Mouse (Mus musculus) embryo, embryonic 10.5 days (tissue): Measurements from ENCODE around the gene Mypn.
A peak's percentile ranks its signal among the peaks of the same experiment; 100 is the strongest.

Experiments used
- DNase-seq: peaks from one replicate; pipeline ENCODE4 v3.0.0-alpha.2; 2015; ENCODE audit warnings: low spot score

The Mypn gene

GRCm38 (mm10) chr10:63203728-63204127 lies at the start of gene Mypn:
Mypn (minus strand) TSS chr10:63203952.
- no peak for DNase-seq

- no peak for DNase-seq
Observed at GRCm38 (mm10) chr10:63248421-63248820, 44.7 kb upstream of the Mypn start.

GRCm38 (mm10) chr10:63247457-63247856 lies 43.7 kb upstream of the Mypn start:
- no peak for DNase-seq

GRCm38 (mm10) chr10:63245846-63246245 lies 42.1 kb upstream of the Mypn start:
- DNase-seq, result no peak

- DNase-seq, result peak; percentile 75
Observed at GRCm38 (mm10) chr10:63244746-63245145, 41.0 kb upstream of the Mypn start.

- peak; percentile 51 for DNase-seq
Observed at GRCm38 (mm10) chr10:63244055-63244671, 40.4 kb upstream of the Mypn start.

- DNase-seq, result peak; percentile 93
Observed at GRCm38 (mm10) chr10:63243493-63244054, 39.8 kb upstream of the Mypn start, which contains the start of gene Herc4. Herc4 (plus strand) TSS chr10:63243810.

- peak; percentile 7 for DNase-seq
Observed at GRCm38 (mm10) chr10:63242798-63243435, 39.2 kb upstream of the Mypn start.

GRCm38 (mm10) chr10:63240868-63241271 lies 37.1 kb upstream of the Mypn start:
- DNase-seq, result no peak

GRCm38 (mm10) chr10:63239848-63240247 lies 36.1 kb upstream of the Mypn start:
- no peak for DNase-seq

GRCm38 (mm10) chr10:63238090-63238489 lies 34.3 kb upstream of the Mypn start:
- no peak for DNase-seq

- no peak for DNase-seq
Observed at GRCm38 (mm10) chr10:63237206-63237605, 33.5 kb upstream of the Mypn start.

- no peak for DNase-seq
Observed at GRCm38 (mm10) chr10:63236663-63237062, 32.9 kb upstream of the Mypn start.

- DNase-seq, result no peak
Observed at GRCm38 (mm10) chr10:63235889-63236288, 32.1 kb upstream of the Mypn start.

GRCm38 (mm10) chr10:63234133-63234532 lies 30.4 kb upstream of the Mypn start:
- no peak for DNase-seq

- DNase-seq, result no peak
Observed at GRCm38 (mm10) chr10:63231630-63232029, 27.9 kb upstream of the Mypn start.

GRCm38 (mm10) chr10:63230854-63231253 lies 27.1 kb upstream of the Mypn start:
- no peak for DNase-seq

- no peak for DNase-seq
Observed at GRCm38 (mm10) chr10:63230266-63230665, 26.5 kb upstream of the Mypn start.

GRCm38 (mm10) chr10:63224341-63224740 lies 20.6 kb upstream of the Mypn start:
- no peak for DNase-seq

- DNase-seq, result no peak
Observed at GRCm38 (mm10) chr10:63221081-63221783, 17.5 kb upstream of the Mypn start.

- no peak for DNase-seq
Observed at GRCm38 (mm10) chr10:63208871-63209270, 5.1 kb upstream of the Mypn start.

- no peak for DNase-seq
Observed at GRCm38 (mm10) chr10:63203002-63203401, 750 bp downstream of the Mypn start.

- DNase-seq, result no peak
Observed at GRCm38 (mm10) chr10:63201534-63201933, 2.2 kb downstream of the Mypn start.
